Mouse (Mus musculus) frontal cortex, postnatal 36 days (tissue): Measurements from ENCODE around the gene Dnaic1.

Experiments
- DNase-seq, 2 experiments: peaks; one replicate each; pipeline ENCODE4 v3.0.0; 2022; ENCODE audit warnings: low spot score in 2 of 2

The Dnaic1 gene

GRCm38 (mm10) chr4:41569411-41569885 lies at the start of gene Dnaic1, which contains the start of gene Fam219a:
Dnaic1 (plus strand) TSS chr4:41569775.
Fam219a (minus strand) TSS chr4:41569538.
- DNase-seq = peak; percentile 98

- DNase-seq = no peak
These were observed 48.9 kb upstream of the Dnaic1 start for GRCm38 (mm10) chr4:41520641-41521040.

GRCm38 (mm10) chr4:41522136-41522535 lies 47.4 kb upstream of the Dnaic1 start:
- no peak for DNase-seq

- DNase-seq = peak in 1 of 2 experiments; percentile 77
These were observed 46.8 kb upstream of the Dnaic1 start for GRCm38 (mm10) chr4:41522788-41523187.

- DNase-seq = no peak
These were observed 45.7 kb upstream of the Dnaic1 start for GRCm38 (mm10) chr4:41523839-41524238.

- DNase-seq = no peak
These were observed 44.7 kb upstream of the Dnaic1 start for GRCm38 (mm10) chr4:41524829-41525228.

GRCm38 (mm10) chr4:41526553-41526952 lies 43.0 kb upstream of the Dnaic1 start:
- no peak for DNase-seq

GRCm38 (mm10) chr4:41527076-41527475 lies 42.5 kb upstream of the Dnaic1 start:
- DNase-seq = no peak

GRCm38 (mm10) chr4:41527996-41528395 lies 41.6 kb upstream of the Dnaic1 start:
- no peak for DNase-seq

- no peak for DNase-seq
These were observed 37.2 kb upstream of the Dnaic1 start for GRCm38 (mm10) chr4:41532420-41532819.

- no peak for DNase-seq
These were observed 34.7 kb upstream of the Dnaic1 start for GRCm38 (mm10) chr4:41534866-41535265.

- no peak for DNase-seq
These were observed 27.4 kb upstream of the Dnaic1 start for GRCm38 (mm10) chr4:41542136-41542535.

GRCm38 (mm10) chr4:41545985-41546384 lies 23.6 kb upstream of the Dnaic1 start:
- no peak for DNase-seq

GRCm38 (mm10) chr4:41547086-41547485 lies 22.5 kb upstream of the Dnaic1 start:
- DNase-seq = no peak

GRCm38 (mm10) chr4:41552529-41552928 lies 17.0 kb upstream of the Dnaic1 start:
- peak; percentile 68 to 75 for DNase-seq

GRCm38 (mm10) chr4:41553116-41553515 lies 16.5 kb upstream of the Dnaic1 start:
- DNase-seq = no peak

GRCm38 (mm10) chr4:41554994-41555663 lies 14.4 kb upstream of the Dnaic1 start:
- DNase-seq = no peak

GRCm38 (mm10) chr4:41556311-41556953 lies 13.1 kb upstream of the Dnaic1 start:
- DNase-seq = no peak

GRCm38 (mm10) chr4:41557092-41557491 lies 12.5 kb upstream of the Dnaic1 start:
- DNase-seq = no peak

GRCm38 (mm10) chr4:41563297-41563696 lies 6.3 kb upstream of the Dnaic1 start:
- DNase-seq = no peak

- peak in 1 of 2 experiments; percentile 54 for DNase-seq
These were observed 3.5 kb upstream of the Dnaic1 start for GRCm38 (mm10) chr4:41566123-41566522.

- DNase-seq = peak; percentile 55 to 62
These were observed 1.3 kb upstream of the Dnaic1 start for GRCm38 (mm10) chr4:41568239-41568638.
